Mouse (Mus musculus): ENCODE results near the gene Fuca1. TPM values are rescaled to one million over a fixed set of nuclear protein-coding genes. Genes with fewer than 3 reads are reported as not detected.

The Fuca1 gene
- total and polyA plus RNA-seq, 3 experiments, result 32.6 to 77.6 (median 66.5) TPM

GRCm38 (mm10) chr4:135906633-135907032 is 13.9 kb upstream of the Fuca1 start:
- Histone ChIP-seq H3K4me3 (replicated peaks in 1 of 3; ENCODE audit: low read depth in 2 of 3, low read length in 2 of 3, poor library complexity in 1 of 3) (no peak overlapping the region), H3K36me3 (replicated peaks in 1 of 2; ENCODE audit: control insufficient read depth in 1 of 2, insufficient read depth in 1 of 2, low read length in 1 of 2) (peaks cover 4 to 49% of the 10 kb centered on the region in 2 experiments), H3K79me2 (replicated peaks; ENCODE audit: control insufficient read depth, extremely low read depth, insufficient read depth, poor library complexity, severe bottlenecking) (no peaks in the 10 kb centered on the region), H3K9me3 (replicated peaks; ENCODE audit: low read length) (peaks cover 23% of the 10 kb centered on the region), H3K27ac (ENCODE audit: insufficient read depth, low read depth) (no peak overlapping the region), H3K9ac (ENCODE audit: insufficient read depth, low read depth) (no peak overlapping the region), H3K4me2 (ENCODE audit: insufficient read depth, low read depth, poor library complexity, severe bottlenecking) (no peak overlapping the region), H3K4me1 (ENCODE audit: control insufficient read depth in 1 of 2, insufficient read depth in 2 of 2) (peaks cover 27 to 57% of the 10 kb centered on the region in 2 experiments), H3K27me3 (replicated peaks) (no peaks in the 10 kb centered on the region)
- dilution Hi-C loops (cut with MboI; ENCODE audit: extremely low pct_ligation_motif_present, extremely low pct_unique_long_range_greater_than_20kb, low sequenced_read_pairs) (no loop called here), in situ Hi-C loops (cut with MboI; ENCODE audit: low pct_ligation_motif_present, low pct_unique_long_range_greater_than_20kb, low sequenced_read_pairs) (no loop called here)
- DNase-seq (ENCODE audit: extremely low read depth), result no peak
- TF ChIP-seq NELFE (IDR thresholded peaks at IDR 0.05; ENCODE audit: low read depth, low read length), result no peak
- no peak for TF ChIP-seq MYC (IDR thresholded peaks at IDR 0.05; ENCODE audit: low read depth, low read length)
- no peak for TF ChIP-seq GABPA (IDR thresholded peaks at IDR 0.05; ENCODE audit: insufficient replicate concordance, low read depth, low read length)
- no peak for TF ChIP-seq ZNF384 (IDR thresholded peaks at IDR 0.05; ENCODE audit: low read depth, low read length)
- no peak for TF ChIP-seq SIN3A (IDR thresholded peaks at IDR 0.05; ENCODE audit: low read length)
- TF ChIP-seq NRF1 (IDR thresholded peaks at IDR 0.05; ENCODE audit: low read depth, low read length), result no peak
- TF ChIP-seq BHLHE40 (IDR thresholded peaks at IDR 0.05; ENCODE audit: low read depth, low read length), result no peak
- TF ChIP-seq ZMIZ1 (IDR thresholded peaks at IDR 0.05; ENCODE audit: low read depth, low read length), result no peak
- no peak for TF ChIP-seq SMC3 (IDR thresholded peaks at IDR 0.05; ENCODE audit: low read depth, low read length)
- TF ChIP-seq JUN (IDR thresholded peaks at IDR 0.05; ENCODE audit: insufficient read depth, low read depth, low read length), result no peak
- TF ChIP-seq ZC3H11A (IDR thresholded peaks at IDR 0.05; ENCODE audit: low read depth, low read length), result no peak
- TF ChIP-seq RCOR1 (conservative IDR thresholded peaks at IDR 0.05; ENCODE audit: low read depth, low read length), result no peak
- TF ChIP-seq CHD1 (IDR thresholded peaks at IDR 0.05; ENCODE audit: low read depth, low read length), result no peak
- TF ChIP-seq MXI1 (IDR thresholded peaks at IDR 0.05; ENCODE audit: low read depth, low read length), result no peak
- no peak for TF ChIP-seq POLR2A (IDR thresholded peaks at IDR 0.05; ENCODE audit: low read depth, low read length)
- TF ChIP-seq RAD21 (IDR thresholded peaks at IDR 0.05; ENCODE audit: low read depth, low read length), result no peak
- no peak for TF ChIP-seq MAX (IDR thresholded peaks at IDR 0.05; ENCODE audit: low read length)
- no peak for TF ChIP-seq TBP (conservative IDR thresholded peaks at IDR 0.05; ENCODE audit: low read depth, low read length)

GRCm38 (mm10) chr4:135909326-135910066 is 11.0 kb upstream of the Fuca1 start:
- H3K27ac ChIP-seq (ENCODE audit: insufficient read depth, low read depth), result no peak overlapping the region
- peaks cover 4 to 39% of the 10 kb centered on the region in 2 experiments for H3K36me3 ChIP-seq (replicated peaks in 1 of 2; ENCODE audit: control insufficient read depth in 1 of 2, insufficient read depth in 1 of 2, low read length in 1 of 2)
- H3K27me3 ChIP-seq (replicated peaks), result no peaks in the 10 kb centered on the region
- H3K9me3 ChIP-seq (replicated peaks; ENCODE audit: low read length), result peaks cover 23% of the 10 kb centered on the region
- H3K4me1 ChIP-seq (ENCODE audit: control insufficient read depth in 1 of 2, insufficient read depth in 2 of 2), result peaks cover 21 to 47% of the 10 kb centered on the region in 2 experiments
- H3K4me2 ChIP-seq (ENCODE audit: insufficient read depth, low read depth, poor library complexity, severe bottlenecking), result no peak overlapping the region
- no peak for DNase-seq (ENCODE audit: extremely low read depth)
- H3K4me3 ChIP-seq (replicated peaks in 1 of 3; ENCODE audit: low read depth in 2 of 3, low read length in 2 of 3, poor library complexity in 1 of 3), result no peak overlapping the region
- dilution Hi-C loops (cut with MboI; ENCODE audit: extremely low pct_ligation_motif_present, extremely low pct_unique_long_range_greater_than_20kb, low sequenced_read_pairs), result no loop called here
- H3K79me2 ChIP-seq (replicated peaks; ENCODE audit: control insufficient read depth, extremely low read depth, insufficient read depth, poor library complexity, severe bottlenecking), result no peaks in the 10 kb centered on the region
- in situ Hi-C loops (cut with MboI; ENCODE audit: low pct_ligation_motif_present, low pct_unique_long_range_greater_than_20kb, low sequenced_read_pairs), result no loop called here
- TF ChIP-seq KAT2A (IDR thresholded peaks at IDR 0.05; ENCODE audit: insufficient replicate concordance, low read length) (no peak), BHLHE40 (IDR thresholded peaks at IDR 0.05; ENCODE audit: low read depth, low read length) (peak; percentile 50)
- H3K9ac ChIP-seq (ENCODE audit: insufficient read depth, low read depth), result no peak overlapping the region

Data from CH12.LX (cell line).